Mouse (Mus musculus) stomach, embryonic 15.5 days (tissue): Measurements from ENCODE around the gene Gm9844. TPM values are rescaled to one million over a fixed set of nuclear protein-coding genes. Genes with fewer than 3 reads are reported as not detected.

Experiments used
- ATAC-seq: fragments of 200-750 bp; cut with Nextera tagmentation; 2 replicates; pipeline ENCODE4 v1.8.0; 2017; ENCODE audit warnings: low read depth, moderate number of reproducible peaks, moderate TSS enrichment; ENCODE audit not compliant: insufficient read depth, low FRiP score
- H3K27ac ChIP-seq: fragments of 300-500 bp; sonication (generic); 2 replicates; pipeline ENCODE4 v1.5.1; 2015; ENCODE audit warnings: mild to moderate bottlenecking, inconsistent platforms
- H3K27me3 ChIP-seq: fragments of 300-500 bp; sonication (generic); replicated peaks from 2 replicates; pipeline ENCODE4 v1.6.1; 2015; ENCODE audit warnings: inconsistent platforms
- H3K36me3 ChIP-seq: fragments of 300-500 bp; sonication (generic); 2 replicates; pipeline ENCODE4 v1.6.1; 2015; ENCODE audit warnings: inconsistent platforms
- H3K4me1 ChIP-seq: fragments of 300-500 bp; sonication (generic); 2 replicates; pipeline ENCODE4 v1.6.1; 2015; ENCODE audit warnings: inconsistent platforms
- H3K4me2 ChIP-seq: fragments of 300-500 bp; sonication (generic); 2 replicates; pipeline ENCODE4 v1.6.1; 2015; ENCODE audit warnings: mild to moderate bottlenecking, inconsistent platforms
- H3K4me3 ChIP-seq: fragments of 300-500 bp; sonication (generic); replicated peaks from 2 replicates; pipeline ENCODE4 v1.5.1; 2015; ENCODE audit warnings: inconsistent platforms
- H3K9ac ChIP-seq: fragments of 300-500 bp; sonication (generic); 2 replicates; pipeline ENCODE4 v1.6.1; 2015; ENCODE audit warnings: inconsistent platforms
- H3K9me3 ChIP-seq: fragments of 300-500 bp; sonication (generic); 2 replicates; pipeline ENCODE4 v1.6.1; 2016; ENCODE audit warnings: inconsistent platforms
- WGBS: fragments of 180-500 bp; shearing (Covaris S2); methylation state at CpG from one replicate; pipeline ENCODE4 v1.1.7; 2015; 5-methylcytosine and 5-hydroxymethylcytosine counted together
- polyA plus RNA-seq: library from polyadenylated mRNA; unstranded; fragments of >200 nt; fragmentation: Nextera tagmentation; extraction: Ambion mirVana; gene quantifications from 2 replicates; pipeline ENCODE4 v1.2.1, GENCODE M21; 2015

The Gm9844 gene
- polyA plus RNA-seq, 1 experiment from 2014 or later = 34.6 TPM

DNA sequence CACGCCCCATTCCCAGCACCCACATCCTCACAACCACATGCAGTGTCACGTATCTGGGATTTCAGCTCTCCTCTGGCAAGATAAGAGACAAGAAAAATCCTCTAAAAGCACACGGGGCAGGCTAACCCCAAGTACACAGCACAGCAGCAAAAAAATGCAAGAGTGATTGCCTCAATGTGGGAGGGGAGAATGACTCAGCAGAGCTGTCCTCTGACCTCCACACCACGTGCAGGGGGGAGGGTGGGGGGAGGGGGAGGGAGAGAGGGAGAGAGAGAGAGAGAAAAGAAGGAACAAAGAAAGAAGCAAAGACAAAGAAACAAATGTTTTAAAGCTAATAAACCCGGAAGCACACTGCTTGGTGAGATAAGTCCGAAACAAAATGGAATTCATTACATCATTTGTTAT lies 11.1 kb upstream of the Gm9844 start:
- Histone ChIP-seq H3K27me3 (no peaks in the 10 kb centered on the region), H3K4me3 (no peak overlapping the region), H3K4me2 (no peak overlapping the region), H3K27ac (no peak overlapping the region), H3K9me3 (no peaks in the 10 kb centered on the region), H3K36me3 (no peaks in the 10 kb centered on the region), H3K9ac (no peak overlapping the region), H3K4me1 (no peaks in the 10 kb centered on the region)
- 15% methylated on average over 6 of the region's 6 CpGs for WGBS
- ATAC-seq = peak; percentile 70; the same call in 1 of the 2 replicates

DNA sequence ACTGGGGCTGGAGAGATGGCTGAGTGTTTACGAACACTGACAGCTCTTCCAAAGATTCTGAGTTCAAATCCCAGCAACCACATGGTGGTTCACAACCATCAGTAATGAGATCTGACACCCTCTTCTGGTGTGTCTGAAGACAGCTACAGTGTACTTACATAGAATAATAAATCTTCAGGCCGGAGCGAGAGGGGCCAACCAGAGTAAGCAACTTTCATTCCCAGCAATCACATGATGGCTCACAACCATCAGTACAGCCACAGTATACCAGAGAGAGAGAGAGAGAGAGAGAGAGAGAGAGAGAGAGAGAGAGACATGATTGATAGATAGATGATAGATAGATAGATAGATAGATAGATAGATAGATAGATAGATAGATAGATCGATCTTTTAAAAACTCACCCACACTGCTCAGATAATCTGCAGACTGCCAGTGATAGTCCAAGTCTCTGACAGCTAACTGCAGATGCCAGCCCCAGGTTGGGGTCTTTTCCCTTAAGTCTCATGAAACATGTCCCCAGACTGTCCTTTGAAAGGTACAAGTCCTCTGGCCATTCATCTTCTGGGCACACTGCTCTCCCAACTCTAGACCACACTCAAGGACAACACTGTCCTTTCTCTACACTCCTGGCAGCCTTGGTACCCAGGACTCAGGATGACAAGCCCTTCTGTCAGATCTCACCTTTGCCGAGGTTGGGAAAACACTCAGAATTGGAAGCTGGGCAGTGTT lies 10.3 kb upstream of the Gm9844 start:
- WGBS = 68% methylated on average over 5 of the region's 5 CpGs
- Histone ChIP-seq H3K4me3 (no peak overlapping the region), H3K4me2 (no peak overlapping the region), H3K27me3 (no peaks in the 10 kb centered on the region), H3K9ac (no peak overlapping the region), H3K4me1 (no peaks in the 10 kb centered on the region), H3K27ac (no peak overlapping the region), H3K36me3 (no peaks in the 10 kb centered on the region), H3K9me3 (no peaks in the 10 kb centered on the region)
- no peak for ATAC-seq

DNA sequence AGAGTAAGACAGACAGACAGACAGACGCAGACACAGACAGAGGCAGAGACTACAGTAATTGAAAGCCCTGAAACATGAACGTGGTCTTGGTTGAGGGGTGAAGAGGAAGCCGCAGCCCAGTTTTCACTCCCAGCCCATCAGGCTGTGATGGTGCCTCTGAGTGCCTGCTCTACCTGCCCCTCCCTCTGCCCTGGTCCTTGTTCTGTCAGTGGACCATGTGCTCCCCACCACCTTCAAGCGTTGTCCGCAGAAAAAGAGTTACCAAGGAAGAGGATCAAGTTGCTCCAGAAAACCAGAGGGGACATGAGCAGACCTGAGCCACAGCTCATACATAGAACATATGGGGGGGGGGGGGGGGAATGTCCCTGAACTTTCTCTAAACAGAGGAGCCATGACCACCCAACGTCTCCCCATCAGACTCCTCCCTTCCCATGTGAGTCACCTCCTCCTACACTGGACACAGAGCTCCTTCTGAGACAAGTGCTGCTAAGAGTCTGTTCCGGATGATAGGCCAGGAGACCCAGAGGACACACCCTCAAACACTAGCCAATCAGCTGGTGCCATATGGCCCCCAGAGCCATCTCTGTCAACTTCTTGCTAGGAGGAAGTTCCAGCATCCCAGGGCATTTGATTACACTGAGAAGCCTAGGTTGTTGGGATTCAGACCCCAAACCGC lies 9.3 kb upstream of the Gm9844 start:
- 62% methylated on average over 8 of the region's 8 CpGs for WGBS
- H3K9me3 ChIP-seq = no peaks in the 10 kb centered on the region
- no peak overlapping the region for H3K9ac ChIP-seq
- no peaks in the 10 kb centered on the region for H3K4me1 ChIP-seq
- no peak overlapping the region for H3K27ac ChIP-seq
- H3K27me3 ChIP-seq = no peaks in the 10 kb centered on the region
- peak; percentile 90; the same call in 1 of the 2 replicates for ATAC-seq
- H3K4me3 ChIP-seq = no peak overlapping the region
- no peak overlapping the region for H3K4me2 ChIP-seq
- H3K36me3 ChIP-seq = no peaks in the 10 kb centered on the region

DNA sequence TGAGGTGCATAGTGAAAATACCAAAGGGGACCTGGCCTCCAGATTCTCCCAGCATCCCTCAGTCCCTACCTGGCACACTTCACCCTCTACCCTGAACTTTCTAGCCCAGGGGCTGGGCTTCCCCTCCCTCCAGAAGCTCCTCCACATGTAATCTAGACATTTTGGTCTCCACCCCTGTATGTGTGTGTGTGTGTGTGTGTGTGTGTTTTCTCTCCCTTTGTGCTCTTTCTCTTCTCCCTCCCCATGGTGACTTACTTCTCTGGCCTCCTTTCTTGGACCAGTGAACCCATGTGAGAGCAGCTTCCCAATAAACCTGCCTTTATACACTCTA lies 8.8 kb upstream of the Gm9844 start:
- H3K9me3 ChIP-seq = no peaks in the 10 kb centered on the region
- H3K4me1 ChIP-seq = no peaks in the 10 kb centered on the region
- H3K4me2 ChIP-seq = no peak overlapping the region
- ATAC-seq = peak; percentile 41; the same call in 1 of the 2 replicates
- H3K4me3 ChIP-seq = no peak overlapping the region
- no peaks in the 10 kb centered on the region for H3K27me3 ChIP-seq
- no peaks in the 10 kb centered on the region for H3K36me3 ChIP-seq
- no peak overlapping the region for H3K9ac ChIP-seq
- no peak overlapping the region for H3K27ac ChIP-seq

DNA sequence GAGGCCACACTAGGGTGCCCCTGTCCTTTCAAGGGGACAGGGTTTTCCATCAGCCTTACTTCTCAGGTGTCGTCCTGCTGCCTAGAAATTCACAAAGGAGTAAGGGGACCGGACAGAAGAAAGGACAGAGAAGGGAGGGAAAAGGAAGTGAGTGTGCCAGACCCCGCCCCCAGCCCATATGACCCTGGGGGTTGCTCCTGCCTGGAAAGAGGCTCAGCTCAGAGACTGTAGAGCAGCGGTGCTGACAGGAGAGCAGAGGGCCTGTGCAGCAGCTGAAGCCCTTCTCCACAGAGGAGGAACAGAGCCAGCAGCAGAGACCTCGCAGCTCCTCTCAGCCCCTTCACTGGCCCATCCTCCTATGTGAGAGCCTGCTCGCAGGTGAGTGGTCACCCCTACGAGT lies 8.3 kb upstream of the Gm9844 start:
- H3K4me2 ChIP-seq = no peak overlapping the region
- no peaks in the 10 kb centered on the region for H3K4me1 ChIP-seq
- H3K4me3 ChIP-seq = no peak overlapping the region
- no peaks in the 10 kb centered on the region for H3K36me3 ChIP-seq
- ATAC-seq = no peak
- no peaks in the 10 kb centered on the region for H3K9me3 ChIP-seq
- H3K27ac ChIP-seq = peak overlapping the region; percentile 4; the same call in 1 of the 2 replicates
- 28% methylated on average over 7 of the region's 7 CpGs for WGBS
- H3K27me3 ChIP-seq = no peaks in the 10 kb centered on the region
- no peak overlapping the region for H3K9ac ChIP-seq

DNA sequence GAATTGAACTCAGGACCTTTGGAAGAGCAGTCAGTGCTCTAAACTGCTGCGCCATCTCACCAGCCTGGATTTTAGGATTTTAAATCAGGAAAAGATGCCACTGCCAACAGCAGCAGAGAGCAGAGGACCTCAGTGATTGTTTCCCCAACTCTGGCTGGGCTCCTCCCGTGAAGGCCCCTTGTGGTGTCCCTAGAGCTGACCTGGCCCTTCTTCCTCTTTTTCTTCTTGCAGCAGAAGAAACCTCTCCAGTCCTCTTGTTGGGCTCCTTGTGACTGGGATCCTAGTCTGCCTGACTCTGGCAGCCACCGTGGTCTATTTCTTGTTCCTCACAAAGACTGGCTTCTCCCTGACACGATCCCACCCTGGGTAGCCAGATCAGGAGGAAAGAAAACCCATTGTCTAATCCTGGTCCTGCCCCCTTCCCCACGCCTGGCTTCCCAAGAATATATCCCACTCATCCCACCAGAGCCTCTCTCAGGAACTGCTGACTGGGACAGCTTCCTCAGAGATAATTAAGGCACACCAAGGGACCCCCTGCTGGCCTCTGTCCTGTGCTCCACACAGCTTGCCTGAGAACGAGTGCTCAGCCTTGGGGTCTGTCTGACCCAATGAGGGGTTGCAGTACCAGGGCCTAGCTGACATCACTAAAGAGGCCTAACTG lies 5.4 kb upstream of the Gm9844 start:
- Histone ChIP-seq H3K27me3 (no peaks in the 10 kb centered on the region), H3K27ac (no peak overlapping the region), H3K4me3 (no peak overlapping the region), H3K4me2 (no peak overlapping the region), H3K9me3 (no peaks in the 10 kb centered on the region), H3K4me1 (no peaks in the 10 kb centered on the region), H3K9ac (no peak overlapping the region), H3K36me3 (no peaks in the 10 kb centered on the region)
- 54% methylated on average over 6 of the region's 6 CpGs for WGBS
- no peak for ATAC-seq

DNA sequence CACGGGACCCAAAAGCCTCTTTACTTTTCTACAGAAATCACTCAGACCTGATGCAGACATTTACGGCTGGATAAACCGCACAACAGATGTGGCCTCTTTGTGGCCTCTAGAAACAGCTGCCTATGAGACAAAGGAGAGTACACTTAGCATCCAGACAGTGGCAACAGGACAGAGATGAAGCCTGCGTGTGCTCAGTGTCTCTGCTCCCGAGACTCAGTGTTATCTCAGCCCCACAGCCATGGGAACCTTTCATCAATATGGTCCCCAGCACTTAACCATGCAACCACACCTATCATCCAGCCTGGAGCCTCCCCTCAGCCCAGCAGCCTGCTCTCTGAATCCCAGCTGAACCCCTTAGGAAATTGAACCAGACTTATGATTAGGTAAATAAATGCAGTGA lies 2.8 kb upstream of the Gm9844 start:
- Histone ChIP-seq H3K4me3 (no peak overlapping the region), H3K36me3 (no peaks in the 10 kb centered on the region), H3K4me1 (no peaks in the 10 kb centered on the region), H3K9ac (no peak overlapping the region), H3K9me3 (no peaks in the 10 kb centered on the region), H3K27ac (no peak overlapping the region), H3K4me2 (no peak overlapping the region), H3K27me3 (no peaks in the 10 kb centered on the region)
- peak; percentile 90; the same call in 1 of the 2 replicates for ATAC-seq
- WGBS = 68% methylated on average over 5 of the region's 5 CpGs

DNA sequence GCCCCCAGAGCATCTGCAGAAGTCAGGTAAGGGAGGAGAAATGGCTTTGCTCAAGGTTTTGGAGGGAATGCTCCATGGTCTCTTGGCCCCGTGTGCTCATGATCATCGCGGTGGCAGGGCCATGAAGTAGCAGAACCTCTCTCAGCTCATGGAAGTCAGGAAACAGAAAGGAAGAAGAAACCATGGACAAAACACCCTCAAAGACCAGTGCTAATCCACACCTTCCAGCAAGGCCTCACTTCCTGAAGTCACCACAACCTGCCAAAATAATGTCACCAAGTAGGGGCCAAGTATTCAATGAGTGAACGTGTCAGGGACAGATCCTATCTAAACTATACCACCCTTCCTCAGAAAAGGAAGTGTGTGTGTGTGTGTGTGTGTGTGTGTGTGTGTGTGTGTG lies 840 bp downstream of the Gm9844 start:
- 79% methylated on average over 4 of the region's 4 CpGs for WGBS
- Histone ChIP-seq H3K27ac (no peak overlapping the region), H3K4me3 (no peak overlapping the region), H3K4me1 (no peaks in the 10 kb centered on the region), H3K9me3 (no peaks in the 10 kb centered on the region), H3K4me2 (no peak overlapping the region), H3K36me3 (no peaks in the 10 kb centered on the region), H3K27me3 (no peaks in the 10 kb centered on the region), H3K9ac (no peak overlapping the region)
- no peak for ATAC-seq

DNA sequence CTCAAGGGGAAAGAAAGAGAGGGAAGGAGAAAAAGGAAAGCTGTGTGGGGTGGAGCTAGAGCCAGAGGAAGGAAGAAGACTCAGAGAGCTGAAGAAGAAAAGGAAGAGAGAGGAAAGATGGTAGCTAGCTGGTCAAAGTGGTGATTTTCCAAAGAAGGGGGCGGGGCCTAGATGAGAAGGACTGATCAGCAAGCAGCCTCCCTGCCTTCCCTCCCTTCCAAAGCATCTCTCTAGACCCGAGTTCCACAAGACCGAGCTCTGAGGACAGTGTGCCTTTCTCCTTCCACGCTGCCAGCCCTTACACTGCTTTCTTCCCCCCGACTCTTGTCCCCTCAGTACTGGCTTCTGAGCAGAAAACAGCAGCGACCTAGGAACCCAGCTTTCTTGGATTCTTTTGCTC lies 2.1 kb downstream of the Gm9844 start:
- 33% methylated on average over 6 of the region's 6 CpGs for WGBS
- Histone ChIP-seq H3K27ac (no peak overlapping the region), H3K9me3 (no peaks in the 10 kb centered on the region), H3K4me2 (no peak overlapping the region), H3K9ac (no peak overlapping the region), H3K4me1 (no peaks in the 10 kb centered on the region), H3K36me3 (no peaks in the 10 kb centered on the region), H3K4me3 (no peak overlapping the region), H3K27me3 (no peaks in the 10 kb centered on the region)
- no peak for ATAC-seq

DNA sequence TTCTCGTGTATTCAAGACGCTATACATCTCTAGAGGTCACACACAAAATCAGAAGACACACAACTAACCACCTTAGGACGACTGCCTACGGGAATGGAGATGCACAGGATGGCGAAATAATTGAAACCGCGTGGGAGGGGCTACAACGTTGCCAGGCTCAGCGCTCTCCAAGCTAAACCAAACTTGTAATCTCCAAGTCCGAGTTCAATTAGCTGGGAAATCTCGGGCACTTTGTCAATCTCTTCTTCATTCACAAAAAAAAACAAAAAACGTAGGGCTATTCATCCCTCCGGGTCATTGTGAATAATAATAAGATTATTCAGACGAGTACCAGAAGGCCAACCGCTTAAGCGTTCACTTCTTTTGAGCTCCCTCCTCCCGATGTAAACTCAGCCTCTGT lies 7.1 kb downstream of the Gm9844 start:
- no peaks in the 10 kb centered on the region for H3K9me3 ChIP-seq
- H3K36me3 ChIP-seq = no peaks in the 10 kb centered on the region
- no peak for ATAC-seq
- H3K9ac ChIP-seq = no peak overlapping the region
- 0 out of 2 replicates have a peak, but pooled peaks cover 7% of the 10 kb centered on the region for H3K27me3 ChIP-seq
- no peaks in the 10 kb centered on the region for H3K4me1 ChIP-seq
- 56% methylated on average over 17 of the region's 17 CpGs for WGBS
- H3K4me2 ChIP-seq = no peak overlapping the region
- H3K4me3 ChIP-seq = no peak overlapping the region
- H3K27ac ChIP-seq = no peak overlapping the region

DNA sequence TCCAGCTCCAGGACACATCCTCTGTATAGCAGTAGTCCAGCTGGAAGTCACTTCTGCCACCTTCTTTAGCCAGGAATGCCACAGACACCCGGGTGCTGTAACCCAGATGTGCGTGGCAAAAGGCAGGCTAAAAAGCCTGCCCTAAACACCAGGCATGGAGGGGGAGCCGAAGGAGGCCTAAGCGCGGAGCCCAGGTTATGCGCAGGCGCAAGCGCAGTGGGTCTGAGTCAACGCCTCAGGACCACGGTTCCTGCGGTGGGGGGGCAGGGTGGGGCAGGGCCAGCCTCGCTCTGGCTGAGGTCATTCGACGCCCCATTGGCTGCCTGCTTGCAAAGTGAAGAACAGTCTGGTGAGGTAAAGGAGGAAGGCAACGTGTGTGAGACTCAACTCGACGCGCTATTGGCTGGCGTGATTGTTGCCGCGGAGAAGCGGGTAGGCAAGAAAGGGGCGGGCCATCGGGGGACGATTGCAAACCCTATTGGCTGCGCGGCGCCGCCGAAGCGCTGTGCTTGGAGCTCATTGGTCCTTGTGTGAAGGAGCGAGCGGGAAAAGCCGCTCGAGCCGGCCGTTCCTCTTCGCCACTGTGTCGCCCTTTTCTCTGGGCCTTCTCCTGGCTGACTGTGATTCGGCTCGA lies 7.6 kb downstream of the Gm9844 start, which contains the start of the genes Lypd4 and Dmrtc2:
Gene Lypd4 (minus strand): TSS at position 410 of the 634 bp plus-strand sequence.
Gene Dmrtc2 (plus strand): TSS at position 526 of the 634 bp plus-strand sequence.
- Histone ChIP-seq H3K36me3 (no peaks in the 10 kb centered on the region), H3K9ac (no peak within 1 kb of the TSS), H3K27me3 (0 out of 2 replicates have a peak, but pooled peaks cover 7% of the 10 kb centered on the region), H3K4me2 (no peak within 1 kb of the TSS), H3K4me1 (no peaks in the 10 kb centered on the region), H3K4me3 (no peak within 1 kb of the TSS), H3K9me3 (no peaks in the 10 kb centered on the region), H3K27ac (no peak within 1 kb of the TSS)
- WGBS = 46% methylated on average over 41 of the region's 41 CpGs
- no peak for ATAC-seq

DNA sequence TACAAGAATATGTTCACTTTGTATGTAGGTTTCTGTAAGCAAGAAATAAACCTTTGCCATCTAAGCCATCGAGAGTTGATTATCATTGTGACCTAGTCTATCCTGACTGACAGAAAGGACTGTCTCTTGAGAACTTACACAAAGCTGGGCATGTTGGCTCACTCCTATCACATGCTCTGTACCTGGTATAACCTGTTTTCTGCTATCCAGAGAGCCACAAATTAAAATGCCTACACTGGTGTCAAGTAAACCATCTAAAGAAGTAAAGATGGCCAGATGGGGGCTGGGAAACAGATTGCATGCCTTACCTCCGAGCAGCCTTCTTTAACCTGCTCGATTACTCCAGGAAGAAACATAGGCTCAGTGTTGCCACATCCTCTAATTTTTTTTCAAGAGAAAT lies 15.6 kb downstream of the Gm9844 start:
- H3K27ac ChIP-seq = no peak overlapping the region
- H3K9ac ChIP-seq = no peak overlapping the region
- no peak for ATAC-seq
- H3K27me3 ChIP-seq = no peaks in the 10 kb centered on the region
- no peak overlapping the region for H3K4me3 ChIP-seq
- no peaks in the 10 kb centered on the region for H3K4me1 ChIP-seq
- no peaks in the 10 kb centered on the region for H3K9me3 ChIP-seq
- WGBS = 61% methylated on average over 3 of the region's 3 CpGs
- H3K36me3 ChIP-seq = no peaks in the 10 kb centered on the region
- no peak overlapping the region for H3K4me2 ChIP-seq
